Mouse (Mus musculus) naive thymus-derived CD4-positive, alpha-beta T cell, adult 5 months (primary cell): ENCODE data around the gene Ptprf. TPM values are rescaled to one million over a fixed set of nuclear protein-coding genes. Genes with fewer than 3 reads are reported as not detected.

Experiments
- polyA plus RNA-seq: library from polyadenylated mRNA; unstranded; fragments of 100-300 nt; shearing (Covaris generic); gene quantifications from one replicate; pipeline ENCODE4 v1.2.1, GENCODE M21; 2017

Ptprf gene
- polyA plus RNA-seq: 1.5 TPM

DNA sequence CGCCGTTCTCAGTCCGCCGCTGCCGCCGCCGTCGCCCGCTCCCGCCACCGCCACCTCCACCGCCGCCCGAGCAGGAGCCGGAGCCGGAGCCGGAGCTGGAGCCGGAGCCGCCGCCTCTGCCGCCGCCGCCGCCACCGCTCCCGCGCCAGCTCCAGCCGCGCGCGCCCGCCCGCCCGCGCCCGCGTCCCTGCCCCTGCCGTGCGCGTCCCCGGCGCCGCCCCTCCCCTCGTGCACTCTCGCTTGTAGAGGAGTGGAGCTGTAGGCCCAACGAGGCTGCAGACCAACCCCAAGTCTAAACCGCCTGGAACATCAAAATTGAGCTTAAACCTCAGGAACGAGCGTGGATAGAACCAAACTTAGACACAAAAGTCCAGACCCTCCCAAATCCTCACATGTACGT is at the start of gene Ptprf:
Gene Ptprf, minus strand, starts transcription at position 175 of the 400 bp plus-strand sequence.

DNA sequence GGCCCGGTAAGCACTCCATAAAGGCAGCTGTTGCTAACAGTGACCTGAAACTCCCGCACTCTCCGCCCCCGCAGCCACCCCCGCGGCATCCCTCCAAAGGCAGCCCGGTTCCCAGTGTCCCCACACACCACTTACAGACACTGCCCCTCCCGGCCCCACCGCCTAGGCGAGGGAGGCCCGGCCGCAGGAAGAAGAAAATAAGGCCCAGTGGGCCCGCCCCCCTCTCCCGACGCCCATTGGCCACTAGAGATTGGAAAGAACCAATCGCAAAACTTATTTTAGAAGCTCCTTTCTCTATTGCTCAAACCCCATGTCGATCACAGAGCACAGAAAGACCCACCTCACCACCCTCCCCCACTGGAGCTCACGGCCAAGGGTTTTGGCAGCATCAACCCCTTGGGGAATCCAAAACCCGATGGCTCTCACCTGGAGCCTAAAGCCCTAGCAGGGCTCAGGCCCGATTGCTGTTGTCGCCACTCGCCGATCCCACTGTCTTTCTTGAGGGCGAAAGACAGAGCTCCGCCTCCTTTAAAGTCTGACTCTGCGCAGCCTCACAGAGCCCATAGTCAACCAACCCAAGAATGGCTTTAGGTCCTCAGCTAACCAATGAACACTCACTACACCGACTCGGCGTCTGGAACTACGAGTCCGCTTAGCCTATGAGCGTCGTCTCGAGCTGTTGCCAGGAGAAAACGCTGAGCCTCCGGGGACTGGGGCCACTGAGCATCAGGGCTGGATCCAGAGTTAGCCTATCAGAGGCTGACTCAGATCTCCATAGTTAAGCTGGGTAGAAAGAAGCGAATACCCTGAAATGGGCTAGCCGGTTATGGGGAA is 111.5 kb downstream of the Ptprf start, which contains the start of gene Kdm4a:
Gene Kdm4a, minus strand, starts transcription at position 577 of the 834 bp plus-strand sequence.

Other genes starting within 250 kb of the Ptprf start
- gene St3gal3, start 156.5 kb downstream of the Ptprf start, polyA plus RNA-seq: 5.9 TPM
- gene Kdm4a, start 111.4 kb downstream of the Ptprf start, polyA plus RNA-seq: 17.7 TPM
- 14.5 TPM for gene Szt2, start 117.9 kb upstream of the Ptprf start, polyA plus RNA-seq
- 42.6 TPM for gene Med8, start 117.9 kb upstream of the Ptprf start, polyA plus RNA-seq
- gene Elovl1, start 136.7 kb upstream of the Ptprf start, polyA plus RNA-seq: 66.7 TPM
- gene Cdc20, start 145.9 kb upstream of the Ptprf start, polyA plus RNA-seq: 9.7 TPM
- not detected for gene Mpl, start 166.1 kb upstream of the Ptprf start, polyA plus RNA-seq
- not detected for gene Tie1, start 198.7 kb upstream of the Ptprf start, polyA plus RNA-seq
- not detected for gene 2610528J11Rik, start 235.6 kb upstream of the Ptprf start, polyA plus RNA-seq